Mouse (Mus musculus): ENCODE data around the gene Clspn. TPM values are rescaled to one million over a fixed set of nuclear protein-coding genes. Genes with fewer than 3 reads are reported as not detected.

The Clspn gene
- polyA plus RNA-seq, 1 experiment from 2014 or later, result 22.4 TPM

GRCm38 (mm10) chr4:126567243-126567642 is 10.5 kb downstream of the Clspn start:
- no peaks in the 10 kb centered on the region for H3K4me1 ChIP-seq
- 89% methylated on average over 4 of the region's 4 CpGs for WGBS
- ATAC-seq (ENCODE audit: extremely low read depth, insufficient number of reproducible peaks, low FRiP score, low TSS enrichment), result no peak

GRCm38 (mm10) chr4:126569783-126570182 is 13.0 kb downstream of the Clspn start:
- Histone ChIP-seq H3K9me3 (0 out of 2 replicates have a peak, but pooled peaks cover 2% of the 10 kb centered on the region), H3K4me3 (no peak overlapping the region), H3K27me3 (replicated peaks) (no peaks in the 10 kb centered on the region), H3K4me2 (no peak overlapping the region), H3K36me3 (peaks cover 95% of the 10 kb centered on the region), H3K4me1 (no peaks in the 10 kb centered on the region), H3K9ac (no peak overlapping the region), H3K27ac (replicated peaks) (no peak overlapping the region)
- no peak for ATAC-seq (ENCODE audit: extremely low read depth, insufficient number of reproducible peaks, low FRiP score, low TSS enrichment)
- 91% methylated on average over 3 of the region's 3 CpGs for WGBS

More at GRCm38 (mm10) chr4:126567243-126567642, 10.5 kb downstream of the Clspn start:
- Histone ChIP-seq H3K4me3 (no peak overlapping the region), H3K4me2 (no peak overlapping the region), H3K36me3 (peaks cover 91% of the 10 kb centered on the region), H3K9ac (no peak overlapping the region), H3K9me3 (no peaks in the 10 kb centered on the region), H3K27ac (replicated peaks) (no peak overlapping the region), H3K27me3 (replicated peaks) (no peaks in the 10 kb centered on the region)

GRCm38 (mm10) chr4:126576281-126576680 is 19.5 kb downstream of the Clspn start:
- Histone ChIP-seq H3K4me1 (no peaks in the 10 kb centered on the region), H3K9me3 (0 out of 2 replicates have a peak, but pooled peaks cover 3% of the 10 kb centered on the region), H3K27me3 (replicated peaks) (no peaks in the 10 kb centered on the region), H3K9ac (no peak overlapping the region), H3K4me3 (no peak overlapping the region), H3K4me2 (no peak overlapping the region), H3K36me3 (peaks cover 100% of the 10 kb centered on the region), H3K27ac (replicated peaks) (no peak overlapping the region)
- 93% methylated on average over 5 of the region's 5 CpGs for WGBS
- no peak for ATAC-seq (ENCODE audit: extremely low read depth, insufficient number of reproducible peaks, low FRiP score, low TSS enrichment)

GRCm38 (mm10) chr4:126577920-126578319 is 21.2 kb downstream of the Clspn start:
- Histone ChIP-seq H3K4me3 (no peak overlapping the region), H3K36me3 (peaks cover 100% of the 10 kb centered on the region), H3K27ac (replicated peaks) (no peak overlapping the region), H3K4me2 (no peak overlapping the region), H3K9ac (no peak overlapping the region), H3K9me3 (0 out of 2 replicates have a peak, but pooled peaks cover 3% of the 10 kb centered on the region), H3K27me3 (replicated peaks) (no peaks in the 10 kb centered on the region), H3K4me1 (no peaks in the 10 kb centered on the region)
- 88% methylated on average over 3 of the region's 3 CpGs for WGBS
- ATAC-seq (ENCODE audit: extremely low read depth, insufficient number of reproducible peaks, low FRiP score, low TSS enrichment), result no peak

GRCm38 (mm10) chr4:126579077-126579476 is 22.3 kb downstream of the Clspn start:
- no peak for ATAC-seq (ENCODE audit: extremely low read depth, insufficient number of reproducible peaks, low FRiP score, low TSS enrichment)

GRCm38 (mm10) chr4:126585739-126586138 is 29.0 kb downstream of the Clspn start:
- Histone ChIP-seq H3K4me1 (no peaks in the 10 kb centered on the region), H3K4me2 (no peak overlapping the region), H3K27me3 (replicated peaks) (no peaks in the 10 kb centered on the region), H3K9ac (no peak overlapping the region), H3K9me3 (no peaks in the 10 kb centered on the region), H3K4me3 (no peak overlapping the region), H3K36me3 (peaks cover 87% of the 10 kb centered on the region), H3K27ac (replicated peaks) (no peak overlapping the region)
- no peak for ATAC-seq (ENCODE audit: extremely low read depth, insufficient number of reproducible peaks, low FRiP score, low TSS enrichment)
- 93% methylated on average over 13 of the region's 13 CpGs for WGBS

More at GRCm38 (mm10) chr4:126579077-126579476, 22.3 kb downstream of the Clspn start:
- H3K36me3 ChIP-seq, result peaks cover 99% of the 10 kb centered on the region
- H3K9me3 ChIP-seq, result 0 out of 2 replicates have a peak, but pooled peaks cover 3% of the 10 kb centered on the region
- no peaks in the 10 kb centered on the region for H3K4me1 ChIP-seq
- WGBS, result 83% methylated on average over 2 of the region's 2 CpGs
- no peaks in the 10 kb centered on the region for H3K27me3 ChIP-seq (replicated peaks)
- H3K27ac ChIP-seq (replicated peaks), result no peak overlapping the region
- H3K4me3 ChIP-seq, result no peak overlapping the region
- no peak overlapping the region for H3K9ac ChIP-seq
- H3K4me2 ChIP-seq, result no peak overlapping the region

- Histone ChIP-seq H3K9me3 (no peaks in the 10 kb centered on the region), H3K4me2 (no peak overlapping the region), H3K9ac (no peak overlapping the region), H3K27me3 (replicated peaks) (no peaks in the 10 kb centered on the region), H3K27ac (replicated peaks) (no peak overlapping the region), H3K4me3 (no peak overlapping the region), H3K36me3 (peaks cover 65% of the 10 kb centered on the region), H3K4me1 (no peaks in the 10 kb centered on the region)
- ATAC-seq (ENCODE audit: extremely low read depth, insufficient number of reproducible peaks, low FRiP score, low TSS enrichment), result no peak
- WGBS, result 90% methylated on average over 6 of the region's 6 CpGs
Observed at GRCm38 (mm10) chr4:126592039-126592438, 35.3 kb downstream of the Clspn start.

GRCm38 (mm10) chr4:126599971-126600754 is 43.4 kb downstream of the Clspn start:
- H3K36me3 ChIP-seq, result no peaks in the 10 kb centered on the region
- H3K27me3 ChIP-seq (replicated peaks), result no peaks in the 10 kb centered on the region
- 25% methylated on average over 8 of the region's 8 CpGs for WGBS
- H3K4me3 ChIP-seq, result no peak overlapping the region
- no peak overlapping the region for H3K27ac ChIP-seq (replicated peaks)
- ATAC-seq (ENCODE audit: extremely low read depth, insufficient number of reproducible peaks, low FRiP score, low TSS enrichment), result no peak
- no peak overlapping the region for H3K9ac ChIP-seq
- H3K9me3 ChIP-seq, result no peaks in the 10 kb centered on the region
- H3K4me2 ChIP-seq, result no peak overlapping the region
- peaks cover 10% of the 10 kb centered on the region for H3K4me1 ChIP-seq

- WGBS, result 20% methylated on average over 20 of the region's 22 CpGs
- peak overlapping the region; percentile 21 for H3K4me3 ChIP-seq
- no peak overlapping the region for H3K27ac ChIP-seq (replicated peaks)
- no peaks in the 10 kb centered on the region for H3K36me3 ChIP-seq
- no peak for ATAC-seq (ENCODE audit: extremely low read depth, insufficient number of reproducible peaks, low FRiP score, low TSS enrichment)
- peak overlapping the region; percentile 65 for H3K9ac ChIP-seq
- H3K4me2 ChIP-seq, result peak overlapping the region; percentile 61
- peaks cover 10% of the 10 kb centered on the region for H3K4me1 ChIP-seq
- H3K9me3 ChIP-seq, result no peaks in the 10 kb centered on the region
- H3K27me3 ChIP-seq (replicated peaks), result no peaks in the 10 kb centered on the region
Observed at GRCm38 (mm10) chr4:126601597-126602444, 45.1 kb downstream of the Clspn start.

- ATAC-seq (ENCODE audit: extremely low read depth, insufficient number of reproducible peaks, low FRiP score, low TSS enrichment), result no peak
- H3K36me3 ChIP-seq, result no peaks in the 10 kb centered on the region
- H3K27ac ChIP-seq (replicated peaks), result no peak overlapping the region
- peak overlapping the region; percentile 61 for H3K4me2 ChIP-seq
- H3K27me3 ChIP-seq (replicated peaks), result no peaks in the 10 kb centered on the region
- peaks cover 10% of the 10 kb centered on the region for H3K4me1 ChIP-seq
- WGBS, result 26% methylated on average over 6 of the region's 6 CpGs
- H3K4me3 ChIP-seq, result peak overlapping the region; percentile 21
- no peak overlapping the region for H3K9ac ChIP-seq
- no peaks in the 10 kb centered on the region for H3K9me3 ChIP-seq
Observed at GRCm38 (mm10) chr4:126602445-126602762, 45.7 kb downstream of the Clspn start.

- H3K27me3 ChIP-seq (replicated peaks), result no peaks in the 10 kb centered on the region
- H3K4me2 ChIP-seq, result no peak overlapping the region
- H3K4me1 ChIP-seq, result peaks cover 10% of the 10 kb centered on the region
- H3K27ac ChIP-seq (replicated peaks), result no peak overlapping the region
- H3K4me3 ChIP-seq, result no peak overlapping the region
- H3K9ac ChIP-seq, result no peak overlapping the region
- no peaks in the 10 kb centered on the region for H3K36me3 ChIP-seq
- no peak for ATAC-seq (ENCODE audit: extremely low read depth, insufficient number of reproducible peaks, low FRiP score, low TSS enrichment)
- no peaks in the 10 kb centered on the region for H3K9me3 ChIP-seq
- WGBS, result 75% methylated on average over 2 of the region's 2 CpGs
Observed at GRCm38 (mm10) chr4:126604141-126604540, 47.4 kb downstream of the Clspn start.
